Mouse (Mus musculus) kidney, postnatal 0 days (tissue): ENCODE measurements around the gene Slc22a1. TPM values are rescaled to one million over a fixed set of nuclear protein-coding genes. Genes with fewer than 3 reads are reported as not detected.
A peak's percentile ranks its signal among the peaks of the same experiment; 100 is the strongest.

ENCODE experiments used
- ATAC-seq: fragments of 200-750 bp; cut with Nextera tagmentation; replicated peaks from 2 replicates; pipeline ENCODE4 v1.8.0; 2017; ENCODE audit warnings: low read depth, moderate number of reproducible peaks, moderate TSS enrichment, moderate library complexity; ENCODE audit not compliant: low FRiP score
- DNase-seq: peaks from one replicate; pipeline ENCODE4 v3.0.0-alpha.2; 2016; ENCODE audit warnings: low spot score
- H3K27ac ChIP-seq: fragments of 300-500 bp; sonication (generic); 2 replicates; pipeline ENCODE4 v1.5.1; 2014; ENCODE audit warnings: mild to moderate bottlenecking
- H3K27me3 ChIP-seq: fragments of 300-500 bp; sonication (generic); 2 replicates; pipeline ENCODE4 v1.6.1; 2014; ENCODE audit warnings: low read length, mixed read lengths; ENCODE audit not compliant: insufficient read depth
- H3K36me3 ChIP-seq: fragments of 300-500 bp; sonication (generic); 2 replicates; pipeline ENCODE4 v1.6.1; 2014; ENCODE audit warnings: low read length, mixed read lengths; ENCODE audit not compliant: insufficient read depth
- H3K4me1 ChIP-seq: fragments of 300-500 bp; sonication (generic); replicated peaks from 2 replicates; pipeline ENCODE4 v1.6.1; 2014; ENCODE audit warnings: antibody characterized with exemption, low read length, mixed read lengths; ENCODE audit not compliant: insufficient read depth
- H3K4me2 ChIP-seq: fragments of 300-500 bp; sonication (generic); 2 replicates; pipeline ENCODE4 v1.6.1; 2014; ENCODE audit warnings: mild to moderate bottlenecking, low read length, moderate library complexity, mixed read lengths
- H3K4me3 ChIP-seq: fragments of 300-500 bp; sonication (generic); replicated peaks from 2 replicates; pipeline ENCODE4 v1.5.1; 2014; ENCODE audit warnings: low read depth, low read length
- H3K9ac ChIP-seq: fragments of 300-500 bp; sonication (generic); 2 replicates; pipeline ENCODE4 v1.6.1; 2014; ENCODE audit warnings: low read depth, low read length
- H3K9me3 ChIP-seq: fragments of 300-500 bp; sonication (generic); replicated peaks from 2 replicates; pipeline ENCODE4 v1.6.1; 2016; ENCODE audit warnings: low read length, inconsistent platforms, mixed read lengths
- CTCF ChIP-seq: IDR thresholded peaks from 2 replicates; pipeline ENCODE4 v1.5.1; 2016; ENCODE audit warnings: antibody characterized with exemption, low read depth, mild to moderate bottlenecking, moderate library complexity
- WGBS: fragments of 180-500 bp; shearing (Covaris S2); extraction: QIAGEN DNeasy Blood & Tissue Kit; methylation state at CpG from one replicate; pipeline ENCODE4 v1.1.7; 2014; 5-methylcytosine and 5-hydroxymethylcytosine counted together
- polyA plus RNA-seq: library from polyadenylated mRNA; unstranded; fragments of >200 nt; fragmentation: Nextera tagmentation; extraction: Ambion mirVana; gene quantifications from 2 replicates; pipeline ENCODE4 v1.2.1, GENCODE M21; 2015

The Slc22a1 gene
- polyA plus RNA-seq, 1 experiment from 2014 or later: 57.4 TPM

DNA sequence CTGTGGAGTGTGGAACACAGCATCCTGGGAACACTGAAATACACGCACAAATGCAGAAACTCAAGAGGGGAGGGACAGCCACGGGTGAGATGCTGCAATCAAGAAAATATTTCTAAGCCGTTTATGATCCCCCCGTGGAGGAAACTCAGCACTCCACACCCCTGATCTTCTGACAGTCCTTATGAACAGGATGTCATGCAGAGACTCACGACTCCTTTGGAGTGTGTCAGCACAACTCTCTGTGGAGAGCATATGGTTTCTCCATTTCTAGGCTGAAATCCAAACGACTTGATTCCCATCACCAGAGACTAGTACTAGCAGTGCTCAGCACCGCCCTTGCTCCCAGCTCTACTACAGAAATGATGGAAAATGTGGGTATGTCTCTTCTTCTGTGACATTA, 42.6 kb upstream of the Slc22a1 start:
- DNase-seq (no peak), ATAC-seq (no peak)
- no peak overlapping the region for H3K9ac ChIP-seq
- H3K4me1 ChIP-seq: peaks cover 3% of the 10 kb centered on the region; the same call in 1 of the 2 replicates
- TF ChIP-seq CTCF: no peak
- WGBS: 47% methylated on average over 7 of the region's 7 CpGs
- H3K4me2 ChIP-seq: no peak overlapping the region
- no peaks in the 10 kb centered on the region for H3K9me3 ChIP-seq
- no peaks in the 10 kb centered on the region for H3K27me3 ChIP-seq
- no peak overlapping the region for H3K4me3 ChIP-seq
- H3K36me3 ChIP-seq: peaks cover 49% of the 10 kb centered on the region; the same call in 1 of the 2 replicates
- no peak overlapping the region for H3K27ac ChIP-seq

DNA sequence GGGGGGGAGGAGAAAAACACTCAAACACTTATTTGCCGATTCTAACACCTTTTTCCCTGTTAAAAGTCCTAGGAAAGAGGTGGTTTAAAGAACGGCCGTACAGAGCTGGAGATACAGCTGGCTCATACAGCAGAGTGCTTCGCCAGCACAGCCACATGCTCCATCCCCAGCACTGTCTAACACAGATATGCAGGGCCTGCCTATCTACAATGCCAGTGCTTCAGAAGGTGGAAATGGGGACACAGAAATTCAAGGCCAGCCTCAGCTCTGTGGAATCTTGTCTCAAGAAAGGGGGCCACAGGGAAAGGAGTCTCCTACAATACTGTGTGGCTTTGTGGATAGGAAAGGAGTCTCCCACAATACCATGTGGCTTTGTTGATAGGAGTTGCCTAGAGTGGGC, 41.8 kb upstream of the Slc22a1 start:
- Histone ChIP-seq H3K36me3 (peaks cover 49% of the 10 kb centered on the region; the same call in 1 of the 2 replicates), H3K27me3 (no peaks in the 10 kb centered on the region), H3K4me2 (no peak overlapping the region), H3K27ac (peak overlapping the region; percentile 34; the same call in 1 of the 2 replicates), H3K4me1 (0 out of 2 replicates have a peak, but pooled peaks cover 3% of the 10 kb centered on the region), H3K9me3 (no peaks in the 10 kb centered on the region), H3K9ac (no peak overlapping the region), H3K4me3 (no peak overlapping the region)
- ATAC-seq: no peak
- no peak for DNase-seq
- no peak for TF ChIP-seq CTCF
- 64% methylated on average over 4 of the region's 4 CpGs for WGBS

DNA sequence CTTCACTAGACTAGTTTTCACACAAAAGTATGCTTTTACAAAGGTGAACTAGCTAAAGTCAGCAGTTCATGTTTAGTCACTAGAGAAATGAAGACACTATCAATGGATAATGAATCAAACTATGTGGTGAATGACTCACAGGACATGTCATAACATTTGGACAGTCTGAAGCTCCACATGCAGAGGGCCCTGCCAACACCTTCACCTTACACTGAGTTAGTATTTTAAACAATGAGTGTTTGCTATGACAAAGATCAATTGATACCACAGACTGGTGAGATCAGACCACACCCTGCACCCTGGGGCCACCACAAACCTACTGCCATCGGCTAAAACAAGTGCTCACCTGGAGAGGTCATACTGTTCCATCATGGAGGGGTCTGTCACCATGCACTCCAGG, 39.4 kb upstream of the Slc22a1 start:
- WGBS: 82% methylated on average over 1 of the region's 1 CpGs
- no peaks in the 10 kb centered on the region for H3K27me3 ChIP-seq
- H3K36me3 ChIP-seq: peaks cover 47% of the 10 kb centered on the region; the same call in 1 of the 2 replicates
- no peak overlapping the region for H3K9ac ChIP-seq
- no peaks in the 10 kb centered on the region for H3K4me1 ChIP-seq
- ATAC-seq (no peak), DNase-seq (no peak)
- TF ChIP-seq CTCF: no peak
- no peaks in the 10 kb centered on the region for H3K9me3 ChIP-seq
- H3K4me3 ChIP-seq: no peak overlapping the region
- no peak overlapping the region for H3K4me2 ChIP-seq
- H3K27ac ChIP-seq: no peak overlapping the region

DNA sequence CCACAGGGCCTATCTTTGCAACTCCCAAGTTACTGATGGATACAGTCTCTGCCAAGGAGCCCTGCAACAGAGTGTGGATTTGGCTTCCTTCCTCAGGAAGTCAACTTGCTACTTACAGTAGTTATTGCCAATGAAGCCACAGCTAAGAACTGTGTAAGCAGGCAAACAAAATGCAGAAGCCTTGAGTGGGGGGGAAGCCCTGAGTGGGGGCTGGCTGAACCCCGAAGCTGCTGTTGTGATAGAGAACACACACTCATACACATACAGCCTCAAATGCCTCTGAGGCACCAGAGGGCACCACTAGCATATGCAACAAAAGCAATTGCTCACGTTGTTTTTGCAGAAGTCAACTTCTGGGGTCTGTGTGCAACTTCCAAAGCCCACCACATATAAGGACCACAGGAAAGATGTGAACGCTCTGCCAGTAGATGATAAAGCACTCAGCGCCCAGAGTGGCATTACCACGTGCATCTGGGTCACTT, 38.5 kb upstream of the Slc22a1 start:
- TF ChIP-seq CTCF: peak; percentile 58; the same call in 1 of the 2 replicates
- Histone ChIP-seq H3K9ac (no peak overlapping the region), H3K36me3 (peaks cover 43% of the 10 kb centered on the region; the same call in 1 of the 2 replicates), H3K4me3 (no peak overlapping the region), H3K9me3 (no peaks in the 10 kb centered on the region), H3K4me2 (no peak overlapping the region), H3K27me3 (no peaks in the 10 kb centered on the region), H3K4me1 (no peaks in the 10 kb centered on the region), H3K27ac (no peak overlapping the region)
- 70% methylated on average over 5 of the region's 5 CpGs for WGBS
- no peak for ATAC-seq
- peak; percentile 35 for DNase-seq

DNA sequence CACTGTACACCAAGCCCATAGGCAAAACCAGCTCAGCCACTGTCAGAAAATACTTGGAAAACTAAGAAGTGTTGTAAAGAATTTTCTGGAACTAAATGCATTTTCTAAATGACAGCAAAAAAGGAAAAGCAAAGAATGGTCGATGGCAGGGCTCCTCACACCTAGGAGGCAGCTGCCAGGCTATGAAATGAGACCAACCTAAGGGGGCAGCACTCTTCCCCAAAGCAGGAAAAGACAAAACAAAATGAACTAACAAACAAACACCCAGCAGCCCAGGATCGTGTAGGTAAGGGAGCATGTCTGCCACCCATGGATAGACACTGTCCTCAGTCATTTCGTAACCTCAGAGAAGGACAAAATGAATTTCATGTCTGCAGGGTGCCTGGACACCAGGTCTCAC, 37.4 kb upstream of the Slc22a1 start:
- Histone ChIP-seq H3K27me3 (no peaks in the 10 kb centered on the region), H3K36me3 (peaks cover 37% of the 10 kb centered on the region; the same call in 1 of the 2 replicates), H3K27ac (no peak overlapping the region), H3K9ac (no peak overlapping the region), H3K4me1 (no peaks in the 10 kb centered on the region), H3K9me3 (no peaks in the 10 kb centered on the region), H3K4me3 (no peak overlapping the region), H3K4me2 (no peak overlapping the region)
- WGBS: 72% methylated on average over 3 of the region's 3 CpGs
- no peak; the same call in 1 of the 2 replicates for TF ChIP-seq CTCF
- no peak for DNase-seq
- no peak for ATAC-seq

DNA sequence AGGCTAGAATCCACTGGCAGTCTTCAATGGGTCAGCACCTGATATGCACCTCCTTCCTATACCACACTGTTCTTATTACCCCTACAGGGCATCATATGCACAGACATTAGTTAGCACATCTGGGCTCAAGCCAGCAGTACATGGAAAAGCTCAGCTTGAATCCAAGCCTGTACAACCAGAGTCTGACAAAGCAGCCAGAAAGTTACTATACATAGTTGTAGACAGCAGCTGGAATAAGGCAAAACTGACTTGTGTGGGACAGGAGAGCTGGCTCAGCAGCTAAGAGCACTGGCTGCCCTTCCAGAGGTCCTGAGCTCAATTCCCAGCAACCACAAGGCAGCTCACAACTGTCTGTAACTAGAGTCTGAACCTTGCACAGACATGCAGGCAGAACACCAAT, 36.6 kb upstream of the Slc22a1 start:
- H3K4me1 ChIP-seq: no peaks in the 10 kb centered on the region
- H3K4me2 ChIP-seq: no peak overlapping the region
- H3K27me3 ChIP-seq: no peaks in the 10 kb centered on the region
- H3K9ac ChIP-seq: no peak overlapping the region
- ATAC-seq (no peak), DNase-seq (no peak)
- H3K4me3 ChIP-seq: no peak overlapping the region
- H3K9me3 ChIP-seq: no peaks in the 10 kb centered on the region
- TF ChIP-seq CTCF: no peak
- peaks cover 33% of the 10 kb centered on the region; the same call in 1 of the 2 replicates for H3K36me3 ChIP-seq
- no peak overlapping the region for H3K27ac ChIP-seq

DNA sequence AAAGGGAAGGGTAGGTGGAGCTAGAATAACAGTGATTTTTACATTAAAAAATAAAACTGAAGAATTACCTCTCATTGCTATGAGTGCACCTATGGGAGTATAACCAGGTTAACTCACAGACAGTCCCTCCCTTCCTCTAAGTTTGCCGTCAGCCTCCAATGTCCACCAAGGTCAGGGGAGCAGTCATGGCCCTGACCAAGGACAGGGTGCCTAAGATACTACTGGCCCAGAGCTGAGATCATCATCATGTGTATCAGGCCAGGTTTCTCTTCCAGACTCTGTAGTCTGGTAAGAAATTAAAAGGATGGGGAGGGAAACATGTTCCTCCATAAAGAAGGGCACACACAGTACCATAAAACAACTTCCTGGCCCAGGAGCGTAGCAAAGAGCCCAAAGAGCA, 35.3 kb upstream of the Slc22a1 start:
- H3K4me3 ChIP-seq: no peak overlapping the region
- H3K4me1 ChIP-seq: no peaks in the 10 kb centered on the region
- H3K9me3 ChIP-seq: no peaks in the 10 kb centered on the region
- TF ChIP-seq CTCF: no peak
- peaks cover 25% of the 10 kb centered on the region; the same call in 1 of the 2 replicates for H3K36me3 ChIP-seq
- no peaks in the 10 kb centered on the region for H3K27me3 ChIP-seq
- DNase-seq (no peak), ATAC-seq (no peak)
- no peak overlapping the region for H3K4me2 ChIP-seq
- 80% methylated on average over 2 of the region's 2 CpGs for whole genome bisulfite sequencing
- no peak overlapping the region for H3K9ac ChIP-seq
- H3K27ac ChIP-seq: no peak overlapping the region
